Mouse (Mus musculus): Measurements from ENCODE around the gene Pcna. TPM values are rescaled to one million over a fixed set of nuclear protein-coding genes. Genes with fewer than 3 reads are reported as not detected.
A peak's percentile ranks its signal among the peaks of the same experiment; 100 is the strongest.

Gene Pcna
- polyA plus RNA-seq, 1 experiment from 2014 or later: 298 TPM

DNA sequence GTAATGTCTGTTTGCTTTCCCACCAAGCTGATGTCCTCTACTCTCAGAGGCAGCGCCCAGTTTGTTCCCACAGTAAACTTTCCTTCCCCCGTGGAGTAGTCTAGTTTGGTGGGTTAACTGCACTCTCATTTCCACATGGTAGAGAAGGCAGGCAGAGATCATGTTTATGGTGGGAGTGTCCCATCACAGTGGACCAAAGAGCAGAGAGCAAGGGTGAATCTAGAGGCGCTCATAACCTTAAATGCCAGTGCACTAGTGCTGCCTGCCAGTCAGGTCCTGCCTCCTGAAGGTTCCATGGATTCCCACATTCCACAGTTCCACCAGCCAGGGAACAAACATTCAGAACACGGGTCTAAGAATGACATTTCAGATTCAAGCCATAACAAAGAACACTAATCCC is 47.6 kb downstream of the Pcna start:
- no peak for ATAC-seq (replicated peaks; ENCODE audit: low FRiP score, low TSS enrichment, low read depth)
- WGBS: 70% methylated on average over 4 of the region's 4 CpGs

DNA sequence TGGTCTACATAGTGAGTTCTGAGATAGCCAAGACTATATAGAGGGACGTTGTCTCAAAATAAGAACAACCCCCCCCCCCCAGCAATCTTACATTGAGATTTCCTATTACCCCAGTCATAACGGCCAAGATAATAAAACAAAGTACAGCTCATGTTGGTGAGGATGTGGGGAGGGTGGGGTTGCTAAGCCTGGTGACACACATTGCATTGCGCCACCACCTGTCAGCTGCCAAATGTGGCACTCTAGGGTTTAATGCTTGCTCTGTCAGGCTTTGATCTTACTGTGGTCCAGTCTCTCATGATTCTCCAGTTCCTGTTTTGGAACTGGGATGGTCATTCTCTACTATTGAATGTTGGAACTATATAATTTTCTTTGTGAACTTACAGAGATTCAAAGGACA is 49.3 kb downstream of the Pcna start:
- no peaks in the 10 kb centered on the region for H3K4me1 ChIP-seq (replicated peaks; ENCODE audit: control insufficient read depth, insufficient read depth, low read length)
- WGBS: 80% methylated on average over 3 of the region's 3 CpGs
- H3K27me3 ChIP-seq (replicated peaks; ENCODE audit: control insufficient read depth, insufficient read depth, low read length): no peaks in the 10 kb centered on the region
- no peaks in the 10 kb centered on the region for H3K9me3 ChIP-seq (ENCODE audit: control insufficient read depth, low read length)
- ATAC-seq (replicated peaks; ENCODE audit: low FRiP score, low TSS enrichment, low read depth): peak; percentile 48
- no peak overlapping the region for H3K4me2 ChIP-seq (ENCODE audit: low read length)
- H3K9ac ChIP-seq (ENCODE audit: low read length): no peak overlapping the region
- no peaks in the 10 kb centered on the region for H3K36me3 ChIP-seq (ENCODE audit: control insufficient read depth, insufficient read depth, low read length)
- H3K27ac ChIP-seq (ENCODE audit: low read depth): no peak overlapping the region
- no peak for DNase-seq (ENCODE audit: low spot score)
- no peak overlapping the region for H3K4me3 ChIP-seq (ENCODE audit: low read depth, low read length)

More for the DNA sequence above, 47.6 kb downstream of the Pcna start:
- Histone ChIP-seq H3K4me2 (ENCODE audit: low read length) (no peak overlapping the region), H3K9me3 (ENCODE audit: control insufficient read depth, low read length) (no peaks in the 10 kb centered on the region), H3K4me3 (ENCODE audit: low read depth, low read length) (no peak overlapping the region), H3K36me3 (ENCODE audit: control insufficient read depth, insufficient read depth, low read length) (no peaks in the 10 kb centered on the region), H3K27ac (ENCODE audit: low read depth) (no peak overlapping the region), H3K27me3 (replicated peaks; ENCODE audit: control insufficient read depth, insufficient read depth, low read length) (no peaks in the 10 kb centered on the region), H3K4me1 (replicated peaks; ENCODE audit: control insufficient read depth, insufficient read depth, low read length) (no peaks in the 10 kb centered on the region), H3K9ac (ENCODE audit: low read length) (no peak overlapping the region)
- no peak for DNase-seq (ENCODE audit: low spot score)

DNA sequence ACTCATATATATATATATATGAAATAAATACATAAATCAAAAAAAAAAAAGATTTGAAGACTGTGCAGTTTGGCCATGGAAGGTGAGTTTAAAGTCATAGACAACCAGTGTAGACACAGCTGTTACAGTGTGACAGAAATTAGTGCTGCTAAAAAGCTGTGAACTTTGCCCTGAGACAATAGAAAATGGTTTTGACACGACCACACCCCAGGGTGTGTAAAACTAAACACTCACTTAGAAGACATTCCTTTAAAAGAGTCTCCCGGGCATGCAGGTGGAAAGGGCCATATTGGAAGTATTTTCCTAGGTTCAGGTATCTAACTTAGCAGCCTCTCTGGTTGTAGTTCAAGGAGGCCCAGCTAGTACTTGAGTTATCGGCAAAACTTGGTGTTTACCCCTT is 49.9 kb downstream of the Pcna start:
- Histone ChIP-seq H3K9me3 (ENCODE audit: control insufficient read depth, low read length) (no peaks in the 10 kb centered on the region), H3K27ac (ENCODE audit: low read depth) (no peak overlapping the region; the same call in 1 of the 2 replicates), H3K36me3 (ENCODE audit: control insufficient read depth, insufficient read depth, low read length) (no peaks in the 10 kb centered on the region), H3K27me3 (replicated peaks; ENCODE audit: control insufficient read depth, insufficient read depth, low read length) (no peaks in the 10 kb centered on the region), H3K4me1 (replicated peaks; ENCODE audit: control insufficient read depth, insufficient read depth, low read length) (no peaks in the 10 kb centered on the region), H3K9ac (ENCODE audit: low read length) (no peak overlapping the region), H3K4me3 (ENCODE audit: low read depth, low read length) (no peak overlapping the region), H3K4me2 (ENCODE audit: low read length) (peak overlapping the region; percentile 8; the same call in 1 of the 2 replicates)
- no peak for DNase-seq (ENCODE audit: low spot score)
- 62% methylated on average over 3 of the region's 3 CpGs for WGBS
- ATAC-seq (replicated peaks; ENCODE audit: low FRiP score, low TSS enrichment, low read depth): 0 out of 2 replicates have a peak, but pooled peaks have one; percentile 43

Other genes starting within 250 kb of the Pcna start
- 12.0 and 12.6 TPM in 2 replicates for gene Rassf2, start 223.1 kb downstream of the Pcna start, polyA plus RNA-seq (2014; fragmentation: Nextera tagmentation; extraction: Ambion mirVana)
- gene Slc23a2, start 108.2 kb downstream of the Pcna start, polyA plus RNA-seq (2014; fragmentation: Nextera tagmentation; extraction: Ambion mirVana): 13.9 and 17.4 TPM in 2 replicates
- 36.0 and 36.4 TPM in 2 replicates for gene Tmem230, start 5.5 kb downstream of the Pcna start, polyA plus RNA-seq (2014; fragmentation: Nextera tagmentation; extraction: Ambion mirVana)
- 21.3 and 22.5 TPM in 2 replicates for gene Cds2, start 9.8 kb upstream of the Pcna start, polyA plus RNA-seq (2014; fragmentation: Nextera tagmentation; extraction: Ambion mirVana)
- gene Prokr2, start 132.1 kb upstream of the Pcna start, polyA plus RNA-seq (2014; fragmentation: Nextera tagmentation; extraction: Ambion mirVana): 0.18 and 0.32 TPM in 2 replicates

All from intestine, embryonic 14.5 days (tissue).